Mouse (Mus musculus) ES-E14 (cell line): ENCODE measurements around the gene Scamp4.

Experiments used
- CHD2 ChIP-seq: IDR thresholded peaks from 2 replicates; pipeline ENCODE4 v1.6.1; 2014; ENCODE audit warnings: mild to moderate bottlenecking, low read depth, low read length, inconsistent platforms
- ZC3H11A ChIP-seq: IDR thresholded peaks from 2 replicates; pipeline ENCODE4 v1.6.1; 2012; ENCODE audit warnings: low read depth, mild to moderate bottlenecking, inconsistent platforms, low read length, borderline replicate concordance
- ZNF384 ChIP-seq: IDR thresholded peaks from 2 replicates; pipeline ENCODE4 v1.6.1; 2012; ENCODE audit warnings: low read depth, low read length, inconsistent platforms

DNA sequence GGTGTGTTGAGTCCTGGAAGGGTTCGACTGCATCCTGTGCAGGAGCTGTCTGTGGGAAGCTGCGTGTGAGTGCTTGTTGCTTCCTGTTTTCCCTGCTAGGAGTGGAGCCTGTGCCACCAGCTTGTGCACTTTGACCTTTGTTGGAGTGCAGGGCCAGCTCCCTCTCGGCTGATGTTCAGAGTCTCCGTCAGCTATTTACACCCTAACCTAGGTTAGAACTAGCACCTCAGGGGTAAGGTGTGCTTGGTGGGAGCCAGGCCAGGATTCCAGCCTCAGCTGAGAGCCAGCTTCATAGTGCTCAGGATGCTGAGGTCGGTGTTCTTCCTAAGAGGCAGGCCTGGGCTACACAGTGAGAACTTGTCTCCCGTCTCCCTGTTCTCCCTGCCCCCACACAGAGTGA lies 32.7 kb downstream of the Scamp4 start:
- TF ChIP-seq CHD2, result no peak
- TF ChIP-seq ZC3H11A, result no peak
- TF ChIP-seq ZNF384, result no peak
